Mouse (Mus musculus): ENCODE measurements at regions not wholly inside any gene's neighbourhood (a gene's known extent, or its start where the extent isn't known, plus 50 kb on each side); places are given as distances from the start of the nearest gene placed in this dataset.

DNA sequence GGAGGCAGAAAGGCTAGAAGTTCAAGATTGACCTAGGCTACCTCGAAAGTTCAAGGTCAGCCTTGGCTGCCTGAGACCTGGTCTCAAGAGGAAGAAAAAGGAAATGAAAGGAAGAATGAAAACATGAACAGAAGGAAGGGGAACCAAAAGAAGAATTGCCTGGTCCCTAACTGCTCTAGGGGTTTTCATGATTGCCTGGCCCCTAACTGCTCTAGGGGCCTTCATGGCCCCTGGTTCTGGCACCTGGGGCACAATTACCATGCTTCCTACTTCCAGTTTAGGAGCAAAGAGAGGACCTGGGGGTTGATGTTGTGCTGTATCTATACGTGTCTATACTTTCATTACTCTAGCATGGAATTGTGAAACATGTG is 132.8 kb downstream of the Cd24a start:
- no peak for DNase-seq (ENCODE audit: extremely low read depth, low read depth)

- no peak for DNase-seq (ENCODE audit: extremely low read depth, low read depth)
Observed at GRCm38 (mm10) chr10:43712657-43713056, 134.6 kb downstream of the Cd24a start.

GRCm38 (mm10) chr10:43718768-43719167 is 140.7 kb downstream of the Cd24a start:
- DNase-seq (ENCODE audit: extremely low read depth, low read depth): no peak

DNA sequence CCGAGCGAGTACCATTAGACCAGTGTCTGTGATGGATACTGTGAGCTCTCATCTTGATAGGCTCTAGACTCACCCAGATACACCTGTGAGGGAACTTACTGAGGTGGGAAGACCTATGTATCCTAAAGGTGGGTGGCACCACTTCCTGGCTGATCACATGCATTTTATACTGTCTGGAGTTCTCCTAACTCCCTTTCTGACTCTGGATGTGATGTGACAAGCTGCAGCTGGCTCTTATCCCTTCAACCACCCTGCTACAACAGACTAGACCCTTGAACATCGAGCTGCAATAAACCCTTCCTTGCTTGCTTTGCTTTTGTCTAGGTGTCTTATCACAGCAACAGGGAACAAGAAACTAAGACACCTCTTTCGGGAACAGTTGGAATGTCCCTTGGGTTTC is 143.3 kb downstream of the Cd24a start:
- DNase-seq (ENCODE audit: extremely low read depth, low read depth): no peak

- no peak for DNase-seq (ENCODE audit: extremely low read depth, low read depth)
Observed at GRCm38 (mm10) chr10:43722164-43722563, 144.1 kb downstream of the Cd24a start.

DNA sequence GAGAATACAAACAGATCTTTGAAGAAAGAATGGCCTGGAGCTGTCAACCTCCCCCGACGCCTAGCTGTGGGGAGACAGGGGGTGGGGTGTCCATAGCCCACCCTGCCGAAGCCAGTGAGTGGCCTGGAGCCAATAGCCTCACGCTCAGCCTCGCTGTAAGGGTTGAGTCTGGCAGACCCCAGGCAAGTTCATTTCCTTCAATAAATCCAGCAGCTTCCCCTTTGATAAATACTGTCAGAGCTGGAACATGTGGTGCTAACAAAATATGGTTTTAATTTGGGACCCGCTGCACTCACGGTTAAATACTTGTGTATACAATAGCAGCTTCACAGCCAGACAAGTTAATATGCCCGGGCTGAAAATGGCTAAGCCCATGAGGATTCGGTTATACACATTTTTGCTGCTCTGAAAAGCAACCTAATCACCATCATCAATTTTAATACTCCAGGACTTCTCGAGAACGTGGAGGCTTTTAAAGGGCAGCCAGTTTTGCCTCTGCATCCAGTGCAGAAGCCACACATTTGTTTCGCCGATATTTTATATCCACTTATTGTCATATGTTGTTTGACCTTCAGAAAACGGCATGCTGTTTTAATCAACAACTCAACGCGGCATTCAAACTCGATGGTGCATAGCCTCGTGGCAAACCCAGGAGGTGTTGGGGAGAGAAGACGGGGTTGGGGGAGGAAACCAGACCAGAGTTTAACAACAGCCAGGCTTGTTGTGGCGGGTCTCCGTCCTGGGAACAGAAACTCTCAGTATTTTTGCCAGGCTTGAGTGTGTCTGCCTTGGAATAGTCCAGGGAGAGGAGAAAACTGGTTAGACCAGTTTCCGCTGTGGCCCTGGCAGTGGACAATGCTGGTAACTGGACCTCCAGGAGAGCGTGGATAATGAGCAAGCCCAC is 144.9 kb downstream of the Cd24a start:
- DNase-seq (ENCODE audit: extremely low read depth, low read depth): no peak

DNA sequence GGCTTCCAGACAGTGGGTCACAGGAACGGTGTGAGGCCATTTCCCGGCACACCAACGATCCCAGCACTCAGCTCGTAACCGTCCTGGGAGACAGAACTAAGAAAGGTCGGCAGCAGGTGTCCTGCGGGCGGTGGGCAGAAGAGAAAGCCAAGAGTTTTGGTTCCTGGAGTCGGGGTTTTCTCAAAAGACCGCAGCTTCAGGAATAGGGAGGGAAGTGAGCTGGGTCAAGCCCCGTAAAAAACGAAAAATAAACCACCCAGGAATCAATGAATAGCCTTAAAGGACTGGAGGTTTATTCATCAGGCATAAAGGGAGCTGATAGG is 145.5 kb downstream of the Cd24a start:
- no peak for DNase-seq (ENCODE audit: extremely low read depth, low read depth)

GRCm38 (mm10) chr10:43727746-43728145 is 149.7 kb downstream of the Cd24a start:
- DNase-seq (ENCODE audit: extremely low read depth, low read depth): no peak

GRCm38 (mm10) chr10:43729184-43729583 is 151.1 kb downstream of the Cd24a start:
- DNase-seq (ENCODE audit: extremely low read depth, low read depth): no peak

DNA sequence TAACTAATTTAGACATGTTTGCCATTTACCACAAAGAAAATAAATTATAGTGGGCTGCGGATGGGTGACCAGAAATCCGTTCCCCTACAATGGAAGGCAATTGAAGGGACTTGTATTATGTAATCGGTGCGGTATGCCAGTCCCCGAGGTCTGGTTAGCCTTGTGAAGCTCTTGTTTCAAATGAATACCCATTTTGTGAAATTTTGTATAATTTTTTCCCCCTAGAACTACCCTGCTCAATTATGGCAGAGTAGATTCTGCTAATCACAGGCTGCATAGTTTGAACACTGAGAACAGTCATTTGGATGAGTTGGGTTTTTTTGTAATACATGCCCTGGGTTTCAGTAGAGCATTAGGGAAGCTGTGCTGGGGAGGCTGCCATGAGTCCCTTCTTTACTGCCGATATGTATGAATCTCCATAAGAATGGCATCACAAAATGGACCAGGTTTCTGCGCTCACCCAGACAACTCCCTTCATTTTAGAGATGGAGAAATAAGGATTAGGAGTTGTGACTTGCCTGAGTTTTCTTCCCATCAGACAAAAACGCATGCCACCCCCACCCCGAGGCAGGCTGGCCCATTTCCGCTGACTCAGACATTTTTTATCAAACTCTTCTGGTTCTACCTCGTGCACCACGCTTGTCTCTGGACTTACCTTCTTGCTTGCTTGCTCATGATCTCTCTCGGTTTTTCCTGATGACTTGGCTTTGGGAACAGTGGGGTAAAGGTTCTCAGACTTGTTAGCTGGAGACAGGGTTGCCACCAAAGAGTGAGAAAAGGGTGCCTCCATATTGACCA is 155.7 kb downstream of the Cd24a start:
- DNase-seq (ENCODE audit: extremely low read depth, low read depth): no peak

GRCm38 (mm10) chr10:43739181-43739580 is 161.1 kb downstream of the Cd24a start:
- DNase-seq (ENCODE audit: extremely low read depth, low read depth): no peak

- DNase-seq (ENCODE audit: extremely low read depth, low read depth): no peak
Observed at GRCm38 (mm10) chr10:43739718-43740117, 161.6 kb downstream of the Cd24a start.

DNA sequence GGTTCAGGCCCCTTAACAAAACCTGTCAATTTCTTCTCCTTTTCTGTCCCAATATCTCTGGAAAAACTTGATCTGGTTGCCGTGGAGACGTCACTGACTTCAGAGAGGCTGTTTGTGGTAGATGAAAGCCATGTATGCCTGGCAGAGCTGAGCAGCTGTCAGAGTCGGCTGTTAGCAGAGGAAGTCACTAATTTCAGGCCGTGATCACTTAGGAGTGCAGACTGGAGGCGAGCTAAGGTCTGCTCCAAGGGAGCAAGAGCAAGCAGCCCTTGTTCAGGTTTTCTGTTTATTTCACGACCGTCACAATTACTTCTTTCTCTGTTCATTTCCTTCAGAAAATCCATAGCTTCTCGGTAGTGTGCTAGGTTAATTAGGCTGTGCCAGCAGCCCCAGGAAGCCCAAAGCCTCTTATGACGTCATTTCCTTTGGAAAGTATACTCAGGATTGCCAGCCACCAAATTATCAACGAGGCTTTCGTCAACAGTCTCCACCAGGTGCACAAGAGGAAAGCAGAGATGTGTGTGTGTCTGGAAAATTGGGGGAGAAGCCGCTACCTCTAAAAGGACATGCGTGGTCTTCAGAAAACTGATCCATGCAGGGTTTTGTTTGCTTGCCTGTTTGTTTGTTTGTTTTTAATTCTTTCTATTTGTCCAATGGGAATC is 161.2 kb downstream of the Qrsl1 start:
- peak; percentile 56 for DNase-seq (ENCODE audit: extremely low read depth, low read depth)

- DNase-seq (ENCODE audit: extremely low read depth, low read depth): no peak
Observed at GRCm38 (mm10) chr10:43741361-43742084, 160.0 kb downstream of the Qrsl1 start.

- DNase-seq (ENCODE audit: extremely low read depth, low read depth): no peak
Observed at GRCm38 (mm10) chr10:43742085-43743054, 159.2 kb downstream of the Qrsl1 start.

GRCm38 (mm10) chr10:43743188-43744120 is 158.1 kb downstream of the Qrsl1 start:
- DNase-seq (ENCODE audit: extremely low read depth, low read depth): no peak

GRCm38 (mm10) chr10:43745931-43746630 is 155.5 kb downstream of the Qrsl1 start:
- DNase-seq (ENCODE audit: extremely low read depth, low read depth): no peak

DNA sequence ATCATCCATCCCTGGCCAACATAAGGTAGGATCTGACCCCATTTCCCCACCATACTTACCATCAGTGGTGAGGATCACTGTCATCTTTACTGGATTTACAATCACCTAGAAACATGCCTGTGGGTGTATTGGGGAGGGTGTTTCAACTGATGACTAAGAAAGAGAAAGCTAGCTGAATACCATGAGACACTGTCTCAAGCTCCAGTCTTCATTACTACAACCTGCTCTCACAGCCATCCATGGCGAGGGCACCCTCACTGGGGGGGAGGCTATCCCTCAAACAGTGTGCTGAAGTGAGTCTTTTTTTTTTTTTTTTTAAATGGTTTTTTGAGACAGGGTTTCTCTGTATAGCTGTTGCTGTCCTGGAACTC is 154.9 kb downstream of the Qrsl1 start:
- no peak for DNase-seq (ENCODE audit: extremely low read depth, low read depth)

- DNase-seq (ENCODE audit: extremely low read depth, low read depth): no peak
Observed at GRCm38 (mm10) chr10:43747541-43747940, 154.0 kb downstream of the Qrsl1 start.

Measured in MEL-GATA-1-ER (cell line).